15 mouse cellular contexts compared by ENCODE assay signal in the genomic region with DNA sequence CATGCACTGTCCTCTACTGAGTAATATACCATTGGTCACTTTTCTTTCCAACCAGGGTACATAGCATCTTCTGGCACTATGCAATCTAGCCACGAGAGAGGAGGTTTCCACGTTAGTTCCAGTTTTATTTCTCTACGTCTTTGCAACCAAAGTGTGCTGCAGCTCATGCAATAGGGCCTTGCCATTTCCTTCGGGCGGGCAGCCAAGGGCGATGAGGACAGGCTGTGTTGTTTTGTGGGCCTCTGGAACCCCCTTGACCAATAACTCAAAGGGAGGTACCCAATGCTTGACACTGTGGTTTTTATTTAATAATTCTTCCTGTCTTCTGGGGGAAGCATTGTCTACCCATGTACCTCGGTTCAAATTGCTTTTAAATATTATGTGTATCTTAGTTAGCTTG.
"Had no signal": no experiment of that assay in that cellular context is flagged by ENCODE, and none has a peak within 500 bp of the region (broad histone marks: within the 10 kb centered on the region; RNA-seq: fewer than 3 reads in every experiment).

No protein-coding gene starts in this region.

- DNase-seq: gastrocnemius, postnatal 14 days; gastrocnemius, postnatal 36 days; heart, adult 18-20 months; heart, postnatal 14 days; heart, postnatal 36 days; kidney, adult 11 months; kidney, adult 2 months; kidney, adult 9 months; kidney, postnatal 14 days; kidney, postnatal 36 days; layer of hippocampus, adult 9-11 months; layer of hippocampus, postnatal 36 days; left cerebral cortex, postnatal 4 days had no signal

- ATAC-seq: intestine, embryonic 16.5 days; liver, embryonic 12.5 days had no signal
